Mouse (Mus musculus) regulatory T cell (primary cell): ENCODE results near the gene Wdtc1.

Source experiments
- in situ Hi-C: fragments of 300-600 bp; cut with MboI, MseI; formaldehyde crosslinking; loops from one replicate; pipeline ENCODE4 v1.15.1; 2025; ENCODE audit warnings: high pct_unique_total_duplicates

The Wdtc1 gene

DNA sequence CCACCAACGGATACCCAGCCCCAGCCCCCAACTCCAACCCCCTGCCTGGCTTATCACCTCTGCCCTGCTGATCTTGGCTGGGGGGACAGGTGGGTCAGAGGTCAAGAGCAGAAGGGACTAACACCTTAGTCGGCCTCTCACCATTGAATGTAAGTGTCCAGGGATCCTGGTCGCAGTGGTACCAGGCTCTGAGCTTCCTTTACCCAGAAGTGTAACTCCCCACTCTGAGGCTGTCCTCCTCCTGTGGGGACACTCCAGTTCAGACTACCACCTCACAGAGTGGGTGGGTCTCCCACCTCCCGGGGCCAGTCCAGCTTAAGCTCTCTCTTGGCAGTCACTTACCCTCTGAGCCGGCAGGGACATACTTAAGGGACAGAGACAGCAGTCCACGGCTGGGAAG, 97.9 kb downstream of the Wdtc1 start:
- in situ Hi-C loops: loop anchor here (5.0 kb wide), 1 partner anchor 42 kb away; no protein-coding TSS in a partner anchor

DNA sequence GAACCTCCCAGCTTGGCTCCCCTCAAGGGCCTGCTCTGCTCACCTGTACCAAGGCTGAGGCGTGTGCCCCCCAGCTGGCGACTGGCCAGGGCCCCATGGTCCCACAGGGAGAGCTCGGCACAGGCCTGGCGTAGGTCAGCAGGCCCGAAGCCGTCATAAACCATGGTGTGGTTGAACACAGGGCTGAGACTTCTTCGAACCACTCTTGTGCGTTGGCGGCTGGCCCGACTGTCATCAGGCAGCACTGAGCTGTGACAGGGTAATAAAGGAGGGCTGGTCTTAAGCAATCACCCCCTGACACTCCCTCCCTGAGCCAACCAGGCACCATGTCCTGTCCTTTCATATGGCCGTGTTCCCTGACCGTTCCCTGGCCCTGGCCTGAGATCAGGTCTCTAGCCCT, 99.9 kb downstream of the Wdtc1 start:
- in situ Hi-C loops: no loop called here

DNA sequence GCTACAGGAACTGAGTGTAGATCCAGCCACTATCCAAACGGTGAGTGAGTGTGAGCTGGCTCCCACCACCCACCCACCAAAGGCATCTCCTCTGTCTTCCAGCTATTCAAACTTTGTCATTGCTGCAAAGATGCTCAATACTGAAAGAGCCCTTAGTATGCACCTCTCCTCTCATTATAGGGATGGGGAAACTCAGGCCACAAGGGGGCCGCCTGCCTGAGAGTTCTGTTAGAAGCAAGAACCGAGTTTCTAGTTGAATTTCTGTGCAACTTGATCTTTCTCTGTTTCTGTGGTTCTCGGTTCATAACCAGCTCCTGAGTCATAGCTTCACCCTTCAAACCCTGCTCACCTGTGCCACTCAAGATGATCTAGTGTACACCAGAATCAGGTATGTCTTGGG, 101.2 kb downstream of the Wdtc1 start:
- in situ Hi-C loops: no loop called here

DNA sequence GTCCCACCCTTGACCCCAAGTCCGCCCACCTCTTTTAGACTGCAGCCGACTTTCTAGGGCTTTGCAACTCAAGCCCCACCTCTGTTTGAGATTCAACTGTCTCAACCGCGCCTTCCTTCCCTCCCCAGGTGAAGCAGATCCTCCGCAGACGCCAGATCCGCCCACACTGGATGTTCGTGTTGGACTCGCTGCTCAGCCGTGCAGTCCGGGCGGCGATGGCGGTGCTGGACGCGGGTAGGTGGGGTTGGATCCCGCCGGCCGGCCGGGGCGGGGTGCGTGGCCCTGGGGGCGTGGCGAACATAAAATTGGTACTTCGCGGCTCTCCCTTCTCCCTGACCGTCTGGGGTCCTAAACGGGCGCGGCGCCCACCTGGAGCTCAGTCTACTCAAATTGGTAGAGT, 102.1 kb downstream of the Wdtc1 start:
- in situ Hi-C loops: no loop called here

DNA sequence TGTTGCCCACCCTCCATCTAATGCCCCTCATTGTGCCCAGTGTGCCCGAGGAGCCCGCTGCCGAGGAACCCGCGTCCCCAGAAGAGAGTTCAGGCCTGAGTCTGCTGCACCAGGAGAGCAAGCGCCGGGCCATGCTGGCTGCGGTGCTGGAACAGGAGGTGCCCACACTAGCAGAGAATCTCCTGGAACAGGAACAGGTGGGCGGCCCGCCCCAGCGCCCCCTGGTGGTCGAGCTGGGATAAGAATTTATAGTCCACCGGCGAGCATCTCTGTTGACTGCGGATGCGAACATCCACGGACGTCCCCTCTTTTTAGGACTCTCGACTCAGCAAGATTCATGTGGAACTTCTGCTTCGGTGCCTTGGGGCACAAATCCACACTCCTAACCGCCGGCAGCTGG, 102.7 kb downstream of the Wdtc1 start:
- in situ Hi-C loops: no loop called here

- in situ Hi-C loops: loop anchor here (5.0 kb wide), 1 partner anchor 36 kb away; the partner anchor contains the start of genes Cd164l2 and Gpr3
Measured at GRCm38 (mm10) chr4:133247806-133248449, 105.4 kb downstream of the Wdtc1 start.

- in situ Hi-C loops: loop anchor here (5.0 kb wide), 1 partner anchor 35 kb away; the partner anchor contains the start of genes Cd164l2 and Gpr3
Measured at GRCm38 (mm10) chr4:133247072-133247471, 106.2 kb downstream of the Wdtc1 start.

- in situ Hi-C loops: no loop called here
Measured at GRCm38 (mm10) chr4:133244289-133244688, 109.0 kb downstream of the Wdtc1 start.

DNA sequence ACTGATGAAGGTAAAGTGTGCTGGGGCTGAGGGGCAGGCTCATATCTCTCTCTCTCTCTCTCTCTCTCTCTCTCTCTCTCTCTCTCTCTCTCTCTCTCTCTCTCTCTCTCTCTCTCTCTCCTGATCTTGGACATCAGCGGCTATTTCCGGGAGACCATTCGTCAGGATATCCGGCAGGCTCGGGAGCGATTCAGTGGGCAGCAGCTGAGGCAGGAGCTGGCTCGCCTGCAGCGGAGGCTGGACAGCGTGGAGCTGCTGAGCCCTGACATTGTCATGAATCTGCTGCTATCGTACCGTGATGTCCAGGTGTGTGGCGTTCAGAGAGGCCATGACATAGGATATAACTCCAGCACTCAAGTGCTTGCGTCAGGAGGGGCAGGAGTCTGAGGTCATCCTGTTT, 109.7 kb downstream of the Wdtc1 start:
- in situ Hi-C loops: no loop called here

DNA sequence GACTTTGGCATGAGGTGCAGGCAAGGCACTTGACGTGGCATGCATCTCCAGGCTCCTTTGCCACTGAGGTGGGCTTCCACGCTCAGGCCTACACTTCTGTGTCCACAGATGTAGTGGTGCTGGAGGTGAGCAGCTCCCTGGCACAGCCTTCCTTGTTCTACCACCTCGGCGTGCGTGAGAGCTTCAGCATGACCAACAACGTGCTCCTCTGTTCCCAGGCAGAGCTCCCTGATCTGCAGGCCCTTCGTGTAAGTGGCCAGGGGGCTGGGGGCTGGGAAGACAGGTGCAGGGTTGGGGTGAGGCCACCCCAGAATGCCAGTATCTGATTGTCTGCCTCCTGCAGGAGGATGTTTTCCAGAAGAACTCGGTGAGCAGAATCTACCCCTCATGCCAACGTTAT, 110.6 kb downstream of the Wdtc1 start:
- in situ Hi-C loops: no loop called here
